Mouse (Mus musculus) E14TG2a.4 (cell line): Measurements from ENCODE around the gene Gga2.

Experiments used
- H3K27me3 ChIP-seq: 2 replicates; pipeline ENCODE4 v1.6.1; 2014; ENCODE audit warnings: low read length, control low read depth; ENCODE audit not compliant: insufficient read depth
- H3K36me3 ChIP-seq: 2 replicates; pipeline ENCODE4 v1.6.1; 2014; ENCODE audit warnings: low read length, control low read depth; ENCODE audit not compliant: insufficient read depth
- H3K4me1 ChIP-seq: replicated peaks from 2 replicates; pipeline ENCODE4 v1.6.1; 2014; ENCODE audit warnings: low read depth, low read length, control low read depth
- H3K4me3 ChIP-seq: replicated peaks from 2 replicates; pipeline ENCODE4 v1.5.1; 2014; ENCODE audit warnings: mild to moderate bottlenecking, low read length
- H3K9me3 ChIP-seq: 2 replicates; pipeline ENCODE4 v1.6.1; 2014; ENCODE audit warnings: low read length, control low read depth
- CTCF ChIP-seq: conservative IDR thresholded peaks from 2 replicates; pipeline ENCODE4 v1.5.1; 2014; ENCODE audit warnings: low read length
- NANOG ChIP-seq: IDR thresholded peaks from 2 replicates; pipeline ENCODE4 v1.6.1; 2014; ENCODE audit warnings: borderline replicate concordance, low read length, mixed read lengths
- POU5F1 ChIP-seq: IDR thresholded peaks from 2 replicates; pipeline ENCODE4 v1.6.1; 2014; ENCODE audit warnings: low read length, borderline replicate concordance

Gene Gga2

DNA sequence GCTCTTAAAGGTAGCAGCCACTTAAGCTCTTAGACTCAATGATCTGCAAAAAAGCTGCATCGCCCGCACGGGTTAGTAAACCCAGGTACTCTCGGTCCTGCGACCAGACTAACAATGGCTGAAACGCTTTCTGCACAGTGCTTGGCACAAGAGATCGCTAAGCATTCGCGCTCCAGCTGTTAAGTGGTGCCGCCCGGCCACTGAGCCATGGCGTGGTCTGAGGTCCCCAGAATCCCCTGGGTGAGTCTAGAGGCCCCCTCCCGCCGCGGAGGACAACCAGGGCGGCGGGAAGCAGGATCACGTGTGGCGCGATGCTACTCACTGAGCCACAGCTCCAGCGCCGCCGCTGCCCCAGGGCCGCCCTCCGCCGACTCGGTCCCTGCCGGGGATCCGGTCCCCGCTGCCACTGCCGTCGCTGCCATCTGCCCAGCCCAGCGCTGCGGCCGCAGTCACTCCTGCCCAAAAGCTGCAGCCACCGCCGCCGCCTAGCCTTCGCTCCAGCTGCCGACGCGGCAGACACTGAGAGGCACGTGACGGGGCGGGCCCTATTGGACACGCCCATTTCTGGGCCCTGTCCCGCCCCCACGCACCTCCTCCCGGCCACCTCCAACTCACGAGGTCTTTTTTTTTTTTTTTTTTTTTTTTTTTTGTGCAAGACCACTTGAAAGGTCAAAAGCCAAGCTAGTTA lies at the start of gene Gga2:
Gga2 (minus strand) TSS at position 556 of the 688 bp plus-strand sequence.
- Histone ChIP-seq H3K27me3 (no peaks in the 10 kb centered on the region), H3K9me3 (no peaks in the 10 kb centered on the region), H3K4me1 (peaks cover 49% of the 10 kb centered on the region), H3K4me3 (peak within 1 kb of the TSS; percentile 93), H3K36me3 (peaks cover 19% of the 10 kb centered on the region)
- TF ChIP-seq POU5F1 (no peak), NANOG (no peak), CTCF (no peak)

DNA sequence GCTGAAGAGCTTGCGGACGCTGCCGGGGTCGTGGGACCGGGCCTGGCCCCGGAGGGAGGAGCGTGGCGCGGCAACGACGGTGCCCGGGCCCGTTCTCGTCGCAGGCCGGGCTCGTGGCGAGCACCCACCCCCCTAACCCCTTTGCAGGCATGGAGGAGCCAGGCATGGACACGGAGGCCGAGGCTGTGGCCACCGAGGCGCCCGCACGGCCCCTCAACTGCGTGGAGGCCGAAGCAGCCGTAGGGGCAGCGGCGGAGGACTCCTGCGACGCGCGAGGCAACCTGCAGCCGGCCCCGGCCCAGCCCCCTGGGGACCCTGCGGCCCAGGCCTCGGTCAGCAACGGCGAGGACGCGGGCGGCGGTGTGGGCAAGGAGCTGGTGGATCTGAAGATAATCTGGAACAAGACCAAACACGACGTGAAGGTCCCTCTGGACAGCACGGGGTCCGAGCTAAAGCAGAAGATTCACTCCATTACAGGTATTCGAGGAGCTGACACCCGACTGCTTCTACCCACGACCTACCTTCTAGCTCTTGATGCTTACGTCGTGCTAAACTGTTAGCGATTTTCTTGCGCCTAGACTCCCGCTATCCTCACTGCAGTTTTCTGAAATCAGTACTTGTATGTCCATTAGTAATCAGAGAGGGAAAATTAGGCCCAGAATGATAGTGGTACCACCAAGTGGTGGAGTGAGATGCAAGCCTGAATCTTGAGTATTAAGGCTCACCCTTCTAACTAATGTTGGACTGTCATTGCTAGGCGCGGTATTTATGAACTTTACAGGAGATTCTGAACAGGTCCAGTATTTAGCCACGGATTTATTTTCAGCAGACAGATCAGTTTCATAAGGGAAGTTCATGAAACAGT lies 46.7 kb upstream of the Gga2 start:
- H3K4me3 ChIP-seq, result peak overlapping the region; percentile 100
- H3K9me3 ChIP-seq, result no peaks in the 10 kb centered on the region
- H3K36me3 ChIP-seq, result peaks cover 55% of the 10 kb centered on the region
- H3K27me3 ChIP-seq, result no peaks in the 10 kb centered on the region
- peaks cover 50% of the 10 kb centered on the region for H3K4me1 ChIP-seq
- TF ChIP-seq CTCF, result no peak
- no peak for TF ChIP-seq NANOG
- no peak for TF ChIP-seq POU5F1

DNA sequence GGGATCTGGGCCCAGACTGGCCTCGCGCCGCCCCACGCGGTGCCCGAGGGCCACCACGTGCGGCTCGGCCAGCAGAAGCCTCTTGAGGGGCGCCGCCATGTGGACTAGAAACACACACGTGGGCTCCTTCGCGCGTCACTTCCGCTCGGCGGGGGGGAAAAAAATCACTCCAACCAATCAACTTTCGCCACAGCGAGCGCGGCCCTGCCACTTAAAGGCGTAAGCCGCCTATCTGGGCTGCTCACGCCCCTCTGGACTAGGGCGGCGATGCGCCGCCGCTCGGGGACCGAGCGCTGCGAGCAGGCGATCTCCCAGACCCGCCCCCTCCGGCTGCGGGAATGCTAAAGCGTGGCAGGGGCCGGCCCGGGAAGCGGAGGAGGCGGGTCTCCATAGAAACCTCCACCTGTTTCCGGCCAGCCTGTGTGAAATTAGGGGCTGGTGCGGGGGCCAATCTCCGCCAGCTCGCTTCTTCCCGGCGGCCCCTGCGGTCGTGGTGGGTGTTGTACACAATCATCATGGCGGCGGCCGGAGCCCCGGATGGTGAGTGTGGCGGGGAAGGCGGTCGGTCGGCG lies 46.0 kb upstream of the Gga2 start, which contains the start of the genes Ubfd1 and Ears2:
Ubfd1 (plus strand) TSS at position 231 of the 572 bp plus-strand sequence.
Ears2 (minus strand) TSS at position 319 of the 572 bp plus-strand sequence.
- peaks cover 50% of the 10 kb centered on the region for H3K4me1 ChIP-seq
- no peaks in the 10 kb centered on the region for H3K27me3 ChIP-seq
- H3K4me3 ChIP-seq, result peak within 1 kb of the TSS; percentile 100
- peaks cover 55% of the 10 kb centered on the region for H3K36me3 ChIP-seq
- TF ChIP-seq POU5F1 (no peak), NANOG (no peak), CTCF (no peak)
- H3K9me3 ChIP-seq, result no peaks in the 10 kb centered on the region

DNA sequence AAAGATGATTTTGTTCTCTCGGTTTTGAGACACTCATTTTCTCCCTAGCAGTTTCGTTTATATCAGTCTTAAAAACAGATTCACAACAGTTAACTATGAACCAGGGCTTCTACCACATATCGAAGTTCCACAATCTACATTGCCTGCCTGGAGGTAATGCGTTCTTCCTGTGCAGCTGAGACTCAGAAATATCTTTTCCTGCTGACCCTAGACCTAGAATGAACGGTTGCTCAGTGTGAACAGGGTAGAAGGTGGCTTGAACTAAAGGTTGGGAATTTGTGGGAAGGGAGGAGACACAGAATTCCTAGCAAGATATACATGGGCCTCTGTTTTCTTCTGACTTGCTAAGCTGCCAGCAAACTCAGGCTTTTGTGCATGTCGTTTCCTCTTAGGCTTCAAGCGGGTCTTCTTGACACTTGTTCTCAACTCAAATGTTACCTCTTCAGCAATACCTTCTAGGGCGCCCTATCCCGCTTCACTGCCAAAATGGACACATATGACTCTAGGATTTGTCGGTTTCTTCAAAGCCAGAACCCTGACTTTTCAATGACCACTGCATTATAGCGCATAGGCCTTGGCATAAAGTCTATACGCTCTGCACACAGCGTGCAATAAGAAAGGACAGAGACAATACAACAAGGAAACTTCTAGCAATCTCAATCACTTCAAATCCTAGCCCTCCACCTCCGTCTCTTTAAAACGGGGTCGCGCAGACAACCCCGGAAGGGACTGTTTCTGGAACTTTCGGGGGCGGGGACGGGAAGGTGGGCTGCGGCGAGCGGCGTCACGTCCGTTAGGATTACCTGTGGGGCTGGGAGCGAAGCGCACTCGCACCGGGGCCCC lies 45.3 kb upstream of the Gga2 start:
- H3K27me3 ChIP-seq, result no peaks in the 10 kb centered on the region
- peaks cover 54% of the 10 kb centered on the region for H3K36me3 ChIP-seq
- H3K4me3 ChIP-seq, result peak overlapping the region; percentile 100
- no peaks in the 10 kb centered on the region for H3K9me3 ChIP-seq
- H3K4me1 ChIP-seq, result peaks cover 50% of the 10 kb centered on the region
- no peak for TF ChIP-seq CTCF
- no peak for TF ChIP-seq POU5F1
- TF ChIP-seq NANOG, result no peak

DNA sequence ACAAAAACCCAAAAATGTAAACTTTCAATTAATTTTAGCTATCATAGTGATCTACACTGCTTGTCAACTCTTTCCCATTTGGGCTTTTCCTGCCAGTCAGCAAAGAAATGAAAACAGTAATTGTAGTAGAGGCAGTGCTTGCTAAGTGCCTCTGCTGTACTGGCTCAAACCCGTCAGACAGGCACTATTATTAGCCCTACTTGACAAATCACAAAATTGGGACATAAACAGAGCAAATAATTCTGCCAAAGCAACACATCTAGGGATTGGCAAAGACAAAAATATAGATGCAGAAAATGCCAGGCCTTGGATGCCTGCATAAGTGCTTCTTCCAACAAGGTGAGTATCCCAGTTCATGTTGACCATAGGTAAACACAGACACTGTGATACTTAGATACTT lies 44.6 kb upstream of the Gga2 start:
- no peak for TF ChIP-seq POU5F1
- TF ChIP-seq NANOG, result no peak
- Histone ChIP-seq H3K27me3 (no peaks in the 10 kb centered on the region), H3K4me3 (peak overlapping the region; percentile 100; the same call in 1 of the 2 replicates), H3K4me1 (peaks cover 48% of the 10 kb centered on the region), H3K36me3 (peaks cover 49% of the 10 kb centered on the region), H3K9me3 (no peaks in the 10 kb centered on the region)

DNA sequence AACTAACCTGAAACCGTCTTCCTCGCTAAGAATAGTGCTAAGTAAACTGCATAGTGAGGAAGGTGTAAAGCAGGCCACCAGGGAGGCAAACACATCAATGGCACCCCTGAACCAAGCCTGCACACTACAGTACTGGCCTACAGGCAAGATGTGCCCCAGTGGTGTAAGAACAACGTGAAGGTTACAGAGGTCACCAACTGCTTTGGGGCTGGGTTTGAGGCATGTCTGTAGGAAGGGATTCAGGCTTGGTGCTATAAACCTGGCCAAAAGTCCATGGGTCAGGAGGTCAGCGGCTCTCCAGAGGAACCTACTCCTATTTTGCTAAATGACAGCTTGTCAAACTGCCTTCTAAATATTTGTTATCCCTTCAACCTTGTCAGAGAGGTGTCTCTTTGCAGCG lies 35.6 kb upstream of the Gga2 start:
- TF ChIP-seq NANOG, result no peak
- no peak for TF ChIP-seq POU5F1
- TF ChIP-seq CTCF, result no peak
- H3K36me3 ChIP-seq, result peaks cover 86% of the 10 kb centered on the region
- no peak overlapping the region for H3K4me3 ChIP-seq
- peaks cover 4% of the 10 kb centered on the region; the same call in 1 of the 2 replicates for H3K9me3 ChIP-seq
- peaks cover 3% of the 10 kb centered on the region; the same call in 1 of the 2 replicates for H3K4me1 ChIP-seq
- no peaks in the 10 kb centered on the region for H3K27me3 ChIP-seq

DNA sequence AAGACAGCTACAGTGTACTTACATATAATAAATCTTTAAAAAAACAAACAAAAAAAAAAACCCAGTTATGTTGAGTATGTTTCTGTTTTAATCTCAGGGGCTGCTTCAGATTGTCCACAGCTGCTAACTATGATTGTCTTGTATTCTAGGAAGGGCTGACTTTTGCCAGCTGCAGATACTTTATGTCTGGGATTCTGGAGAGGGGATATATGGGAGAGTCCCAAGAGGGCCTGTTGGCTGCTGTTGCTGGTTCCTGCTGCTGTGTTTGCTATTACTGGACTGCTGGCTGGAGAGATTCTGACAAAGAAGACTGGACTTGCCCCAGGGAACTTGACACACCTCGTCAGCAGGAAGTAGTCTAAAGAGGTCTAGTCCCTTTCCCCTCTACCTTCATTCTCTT lies 29.8 kb upstream of the Gga2 start:
- Histone ChIP-seq H3K36me3 (peaks cover 89% of the 10 kb centered on the region), H3K4me3 (no peak overlapping the region), H3K4me1 (peaks cover 3% of the 10 kb centered on the region; the same call in 1 of the 2 replicates), H3K9me3 (peaks cover 11% of the 10 kb centered on the region), H3K27me3 (no peaks in the 10 kb centered on the region)
- no peak for TF ChIP-seq NANOG
- TF ChIP-seq POU5F1, result no peak
- no peak for TF ChIP-seq CTCF
